Mouse (Mus musculus) heart, adult 8-10 months (tissue): ENCODE results near the gene Nin. TPM values are rescaled to one million over a fixed set of nuclear protein-coding genes. Genes with fewer than 3 reads are reported as not detected.

Experiments used
- total RNA-seq, 4 experiments: library from RNA; stranded (reverse); gene quantifications; 2 replicates each; pipeline ENCODE4 v1.2.4; 2022

Nin gene
- total RNA-seq, 4 experiments from 2014 or later, result 13.1 to 17.0 (median 14.7) TPM

Other genes starting within 250 kb of the Nin start
- 1 to 10 TPM; 3.4 to 6.1 (median 5.0) TPM for gene Atl1, start 221.1 kb downstream of the Nin start, total RNA-seq
- 10 to 100 TPM; 19.1 to 21.2 (median 20.3) TPM for gene Map4k5, start 220.5 kb downstream of the Nin start, total RNA-seq
- gene Sav1, start 126.7 kb downstream of the Nin start, total RNA-seq, result 10 to 100 TPM; 18.7 to 24.2 (median 22.0) TPM
- gene Abhd12b, start 40.4 kb upstream of the Nin start, total RNA-seq, result not detected
- 10 to 100 TPM in 1 of 4 experiments, 1 to 10 TPM in 3; 2.4 to 13.7 (median 2.9) TPM for gene Pygl, start 117.8 kb upstream of the Nin start, total RNA-seq
- under 1 TPM in 3 of 4 experiments, not detected in 1; 0.09 to 0.19 (median 0.11) TPM for gene Trim9, start 233.9 kb upstream of the Nin start, total RNA-seq